Mouse (Mus musculus) CH12.LX (cell line): ENCODE data around the gene Kcnk16. TPM values are rescaled to one million over a fixed set of nuclear protein-coding genes. Genes with fewer than 3 reads are reported as not detected.
A peak's percentile ranks its signal among the peaks of the same experiment; 100 is the strongest.

Source experiments
- DNase-seq: peaks from one replicate; pipeline ENCODE4 v3.0.0-alpha.2; 2013; ENCODE audit errors: extremely low read depth
- H3K27ac ChIP-seq: 2 replicates; pipeline ENCODE4 v1.5.1; 2012; ENCODE audit warnings: low read depth, mild to moderate bottlenecking, control low read depth, moderate library complexity; ENCODE audit not compliant: insufficient read depth
- H3K27me3 ChIP-seq: replicated peaks from 2 replicates; pipeline ENCODE3; 2012; ENCODE audit warnings: inconsistent platforms
- H3K36me3 ChIP-seq, 2 experiments: replicated peaks in 1 of 2; 2 replicates each; pipeline versions ENCODE3 to v1.6.1; 2012; ENCODE audit warnings: inconsistent platforms in 1 of 2, low read length in 1 of 2, mild to moderate bottlenecking in 1 of 2, mixed read lengths in 1 of 2, moderate library complexity in 1 of 2; ENCODE audit not compliant: control insufficient read depth in 1 of 2, insufficient read depth in 1 of 2
- H3K4me1 ChIP-seq, 2 experiments: 2 replicates each; pipeline ENCODE4 v1.6.1; 2012; ENCODE audit warnings: inconsistent platforms in 1 of 2, moderate library complexity in 1 of 2; ENCODE audit not compliant: insufficient read depth in 2 of 2, control insufficient read depth in 1 of 2
- H3K4me2 ChIP-seq: 2 replicates; pipeline ENCODE4 v1.6.1; 2012; ENCODE audit warnings: low read depth, mild to moderate bottlenecking, control low read depth; ENCODE audit not compliant: poor library complexity, insufficient read depth, severe bottlenecking
- H3K4me3 ChIP-seq, 3 experiments: fragments of 150-350 bp in 1 of 3; sonication (generic) in 1 of 3; replicated peaks in 1 of 3; 2 replicates each; pipeline versions ENCODE3 to v1.5.1; 2011 to 2012; ENCODE audit warnings: low read depth in 2 of 3, low read length in 2 of 3, mild to moderate bottlenecking in 2 of 3, moderate library complexity in 2 of 3, control low read depth in 1 of 3, improper control_type of control experiment in 1 of 3, inconsistent platforms in 1 of 3, mixed read lengths in 1 of 3; ENCODE audit not compliant: poor library complexity in 1 of 3
- H3K79me2 ChIP-seq: replicated peaks from 2 replicates; pipeline ENCODE4 v1.6.1; 2012; ENCODE audit warnings: mild to moderate bottlenecking, moderate library complexity; ENCODE audit not compliant: control insufficient read depth, poor library complexity, insufficient read depth, severe bottlenecking; ENCODE audit errors: extremely low read depth
- H3K9ac ChIP-seq: 2 replicates; pipeline ENCODE4 v1.6.1; 2012; ENCODE audit warnings: low read depth, mild to moderate bottlenecking, control low read depth, moderate library complexity; ENCODE audit not compliant: insufficient read depth
- H3K9me3 ChIP-seq: replicated peaks from 2 replicates; pipeline ENCODE3; 2012; ENCODE audit warnings: low read length, inconsistent platforms, mixed read lengths
- CHD1 ChIP-seq: IDR thresholded peaks from 2 replicates; pipeline ENCODE4 v1.6.1; 2012; ENCODE audit warnings: low read depth, low read length, improper control_type of control experiment, inconsistent platforms
- CHD2 ChIP-seq: IDR thresholded peaks from 2 replicates; pipeline ENCODE4 v1.6.1; 2011; ENCODE audit warnings: low read length, improper control_type of control experiment
- CTCF ChIP-seq, 2 experiments: IDR thresholded peaks in 1 of 2; conservative IDR thresholded peaks in 1 of 2; 2 replicates each; pipeline ENCODE4 v1.5.1; 2011 to 2012; ENCODE audit warnings: low read depth in 2 of 2, low read length in 2 of 2, improper control_type of control experiment in 1 of 2, inconsistent platforms in 1 of 2, mild to moderate bottlenecking in 1 of 2, moderate library complexity in 1 of 2
- E2F4 ChIP-seq: IDR thresholded peaks from 2 replicates; pipeline ENCODE4 v1.6.1; 2011; ENCODE audit warnings: low read depth, low read length, improper control_type of control experiment; ENCODE audit not compliant: insufficient replicate concordance
- ELF1 ChIP-seq: IDR thresholded peaks from 2 replicates; pipeline ENCODE4 v1.6.1; 2014; ENCODE audit warnings: low read depth, mild to moderate bottlenecking, inconsistent platforms, low read length, improper control_type of control experiment
- GABPA ChIP-seq: IDR thresholded peaks from 2 replicates; pipeline ENCODE4 v1.6.1; 2012; ENCODE audit warnings: low read depth, low read length, improper control_type of control experiment, inconsistent platforms; ENCODE audit not compliant: insufficient replicate concordance
- HCFC1 ChIP-seq: IDR thresholded peaks from 2 replicates; pipeline ENCODE4 v1.6.1; 2012; ENCODE audit warnings: low read depth, mild to moderate bottlenecking, inconsistent platforms, low read length, improper control_type of control experiment
- IRF4 ChIP-seq: IDR thresholded peaks from 2 replicates; pipeline ENCODE4 v1.6.1; 2014; ENCODE audit warnings: low read depth, mild to moderate bottlenecking, inconsistent platforms, low read length, improper control_type of control experiment
- JUND ChIP-seq: conservative IDR thresholded peaks from 2 replicates; pipeline ENCODE4 v1.6.1; 2011; ENCODE audit warnings: low read depth, low read length, improper control_type of control experiment
- KAT2A ChIP-seq: IDR thresholded peaks from 2 replicates; pipeline ENCODE4 v1.6.1; 2012; ENCODE audit warnings: low read length, improper control_type of control experiment, inconsistent platforms; ENCODE audit not compliant: insufficient replicate concordance
- MAX ChIP-seq: IDR thresholded peaks from 2 replicates; pipeline ENCODE4 v1.6.1; 2011; ENCODE audit warnings: low read length, improper control_type of control experiment
- MAZ ChIP-seq: IDR thresholded peaks from 2 replicates; pipeline ENCODE4 v1.6.1; 2012; ENCODE audit warnings: low read depth, mild to moderate bottlenecking, inconsistent platforms, low read length, improper control_type of control experiment, moderate library complexity
- MYC ChIP-seq: IDR thresholded peaks from 2 replicates; pipeline ENCODE4 v1.6.1; 2011; ENCODE audit warnings: low read depth, mild to moderate bottlenecking, improper control_type of control experiment, low read length
- POLR2AphosphoS2 ChIP-seq: IDR thresholded peaks from 2 replicates; pipeline ENCODE4 v1.6.1; 2011; ENCODE audit warnings: low read depth, low read length, improper control_type of control experiment
- SIN3A ChIP-seq: IDR thresholded peaks from 2 replicates; pipeline ENCODE4 v1.6.1; 2012; ENCODE audit warnings: low read length, improper control_type of control experiment, inconsistent platforms
- SMC3 ChIP-seq: IDR thresholded peaks from 2 replicates; pipeline ENCODE4 v1.6.1; 2011; ENCODE audit warnings: low read depth, low read length, improper control_type of control experiment
- TBP ChIP-seq: conservative IDR thresholded peaks from 2 replicates; pipeline ENCODE4 v1.6.1; 2011; ENCODE audit warnings: low read depth, low read length, improper control_type of control experiment
- USF2 ChIP-seq: conservative IDR thresholded peaks from 2 replicates; pipeline ENCODE4 v1.6.1; 2011; ENCODE audit warnings: low read depth, low read length, improper control_type of control experiment
- ZMIZ1 ChIP-seq: IDR thresholded peaks from 2 replicates; pipeline ENCODE4 v1.6.1; 2012; ENCODE audit warnings: low read depth, mild to moderate bottlenecking, inconsistent platforms, low read length, improper control_type of control experiment
- ZNF384 ChIP-seq: IDR thresholded peaks from 2 replicates; pipeline ENCODE4 v1.6.1; 2012; ENCODE audit warnings: low read depth, low read length, improper control_type of control experiment, inconsistent platforms
- dilution Hi-C: fragments of 300-500 bp; cut with MboI; formaldehyde crosslinking; loops from 2 replicates; pipeline ENCODE4 v1.14.3; 2020; ENCODE audit warnings: low sequenced_read_pairs; ENCODE audit not compliant: extremely low pct_unique_long_range_greater_than_20kb, extremely low pct_ligation_motif_present
- in situ Hi-C: fragments of 300-500 bp; cut with MboI; formaldehyde crosslinking; loops from 3 replicates; pipeline ENCODE4 v1.14.3; 2019; ENCODE audit warnings: low sequenced_read_pairs, low pct_ligation_motif_present, low pct_unique_long_range_greater_than_20kb, mixed read lengths
- polyA plus RNA-seq: library from polyadenylated mRNA; unstranded; fragments of >175 nt; gene quantifications from 2 replicates; pipeline ENCODE4 v1.2.1, GENCODE M21; 2012; ENCODE audit warnings: low read depth; ENCODE audit not compliant: insufficient read length
- total RNA-seq, 2 experiments: library from RNA; depleted of rRNA; stranded (reverse); fragments of 300-350 nt in 1 of 2; fragments of >200 nt in 1 of 2; gene quantifications; 2 replicates each; pipeline ENCODE4 v1.2.3; 2012 to 2014

The Kcnk16 gene
- total and polyA plus RNA-seq, 3 experiments, result not detected

DNA sequence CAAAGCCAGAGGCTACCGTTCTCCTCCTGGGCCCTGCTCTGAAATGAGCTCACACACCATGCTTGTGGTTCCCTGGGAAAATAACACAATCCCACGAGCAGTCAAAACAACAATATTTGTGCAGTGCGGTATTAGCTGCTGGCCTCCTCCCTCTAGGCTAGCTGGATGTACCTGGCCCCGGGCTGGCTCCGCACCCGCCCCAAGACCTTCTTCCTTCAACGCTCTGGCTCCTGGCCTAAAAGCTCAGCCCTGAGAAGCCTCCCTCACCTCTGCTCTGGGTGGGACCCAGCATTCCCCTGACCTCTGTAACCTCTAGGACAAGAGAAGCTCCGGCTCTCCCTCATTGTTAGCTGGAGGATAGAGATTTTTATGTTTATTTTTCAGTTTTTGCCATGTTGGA is 26.5 kb downstream of the Kcnk16 start:
- in situ Hi-C loops, result loop anchor here (25.0 kb wide), 1 partner anchor 530 kb away; no protein-coding TSS in a partner anchor
- no peak overlapping the region for H3K4me3 ChIP-seq
- DNase-seq, result no peak
- peaks cover 23% of the 10 kb centered on the region for H3K27me3 ChIP-seq
- dilution Hi-C loops, result no loop called here
- peaks cover 11% of the 10 kb centered on the region for H3K9me3 ChIP-seq
- no peak overlapping the region for H3K9ac ChIP-seq
- H3K79me2 ChIP-seq, result no peaks in the 10 kb centered on the region
- no peaks in the 10 kb centered on the region for H3K36me3 ChIP-seq
- H3K27ac ChIP-seq, result no peak overlapping the region
- TF ChIP-seq SIN3A (no peak), MAZ (no peak), HCFC1 (no peak), ZNF384 (no peak), SMC3 (no peak), JUND (no peak), CHD2 (no peak), IRF4 (no peak), POLR2AphosphoS2 (no peak), TBP (no peak), CHD1 (no peak), MYC (no peak), CTCF (conservative IDR thresholded peaks at IDR 0.05 in 1 of 2, IDR thresholded peaks at IDR 0.05 in 1 of 2; ENCODE audit: low read depth in 2 of 2, low read length in 2 of 2) (no peak), E2F4 (no peak), USF2 (no peak), ZMIZ1 (no peak), GABPA (no peak), MAX (no peak), ELF1 (no peak)
- TF ChIP-seq, all 38 proteins: peak for 0
- H3K4me1 ChIP-seq, result no peaks in the 10 kb centered on the region
- H3K4me2 ChIP-seq, result no peak overlapping the region

DNA sequence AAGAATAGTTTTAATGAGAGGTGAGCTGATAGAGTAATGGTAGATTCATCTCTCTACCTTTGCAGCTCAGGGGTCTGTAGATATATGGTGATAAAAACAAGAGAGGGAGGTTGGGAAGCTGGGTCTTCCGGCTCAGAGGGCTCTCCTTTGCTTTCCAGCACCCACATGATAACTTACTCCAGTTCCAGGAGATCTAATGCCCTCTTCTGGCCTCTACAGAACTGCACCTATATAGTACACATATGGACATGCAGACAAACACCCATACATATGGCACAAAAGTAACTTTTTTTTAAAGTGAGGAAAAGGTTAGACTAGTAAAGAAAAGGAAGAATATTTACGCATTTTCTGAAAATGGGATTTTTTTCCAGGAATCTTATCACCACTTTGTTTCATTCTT is 34.6 kb downstream of the Kcnk16 start:
- in situ Hi-C loops, result loop anchor here (25.0 kb wide), 1 partner anchor 522 kb away; no protein-coding TSS in a partner anchor
- Histone ChIP-seq H3K27me3 (no peaks in the 10 kb centered on the region), H3K36me3 (no peaks in the 10 kb centered on the region), H3K4me1 (no peaks in the 10 kb centered on the region), H3K9ac (no peak overlapping the region), H3K79me2 (no peaks in the 10 kb centered on the region), H3K27ac (no peak overlapping the region), H3K9me3 (peaks cover 4% of the 10 kb centered on the region), H3K4me2 (no peak overlapping the region), H3K4me3 (no peak overlapping the region)
- TF ChIP-seq CTCF (conservative IDR thresholded peaks at IDR 0.05 in 1 of 2, IDR thresholded peaks at IDR 0.05 in 1 of 2; ENCODE audit: low read depth in 2 of 2, low read length in 2 of 2) (peak in 1 of 2 experiments; percentile 30; a peak in 2 of 4 replicates), SMC3 (peak; percentile 15; the same call in 1 of the 2 replicates), KAT2A (no peak)
- no peak for DNase-seq
- dilution Hi-C loops, result no loop called here
